Mouse (Mus musculus) forebrain, postnatal 0 days (tissue): ENCODE measurements around the gene Fam189a1. TPM values are rescaled to one million over a fixed set of nuclear protein-coding genes. Genes with fewer than 3 reads are reported as not detected.

ENCODE experiments used
- ATAC-seq: fragments of 200-750 bp; cut with Nextera tagmentation; 2 replicates; pipeline ENCODE4 v1.8.0; 2017; ENCODE audit warnings: mild to moderate bottlenecking, moderate library complexity
- DNase-seq: peaks from one replicate; pipeline ENCODE4 v3.0.0-alpha.2; 2015
- H3K27ac ChIP-seq: fragments of 300-500 bp; sonication (generic); 2 replicates; pipeline ENCODE4 v1.5.1; 2014; ENCODE audit warnings: low read depth, mild to moderate bottlenecking, antibody characterized with exemption, low read length, moderate library complexity, mixed read lengths
- H3K27me3 ChIP-seq: fragments of 300-500 bp; sonication (generic); 2 replicates; pipeline ENCODE4 v1.6.1; 2014; ENCODE audit warnings: mild to moderate bottlenecking, low read length, mixed read lengths; ENCODE audit not compliant: insufficient read depth
- H3K36me3 ChIP-seq: fragments of 300-500 bp; sonication (generic); 2 replicates; pipeline ENCODE4 v1.6.1; 2014; ENCODE audit warnings: mild to moderate bottlenecking, moderate library complexity; ENCODE audit not compliant: insufficient read depth
- H3K4me1 ChIP-seq: fragments of 300-500 bp; sonication (generic); 2 replicates; pipeline ENCODE4 v1.6.1; 2014; ENCODE audit warnings: antibody characterized with exemption; ENCODE audit not compliant: insufficient read depth
- H3K4me2 ChIP-seq: fragments of 300-500 bp; sonication (generic); 2 replicates; pipeline ENCODE4 v1.6.1; 2014; ENCODE audit warnings: low read depth, mild to moderate bottlenecking, moderate library complexity
- H3K4me3 ChIP-seq: fragments of 300-500 bp; sonication (generic); 2 replicates; pipeline ENCODE4 v1.5.1; 2014; ENCODE audit warnings: low read depth, low read length, mixed read lengths
- H3K9ac ChIP-seq: fragments of 300-500 bp; sonication (generic); 2 replicates; pipeline ENCODE4 v1.6.1; 2014; ENCODE audit warnings: mild to moderate bottlenecking
- H3K9me3 ChIP-seq: fragments of 300-500 bp; sonication (generic); 2 replicates; pipeline ENCODE4 v1.6.1; 2016; ENCODE audit warnings: low read length
- CTCF ChIP-seq: sonication (generic); IDR thresholded peaks from 2 replicates; pipeline ENCODE4 v1.5.1; 2016; ENCODE audit warnings: antibody characterized with exemption, control low read depth, low read depth
- whole genome bisulfite sequencing: fragments of 180-500 bp; shearing (Covaris S2); extraction: QIAGEN DNeasy Blood & Tissue Kit; methylation state at CpG from one replicate; pipeline ENCODE4 v1.1.7; 2014; 5-methylcytosine and 5-hydroxymethylcytosine counted together
- polyA plus RNA-seq: library from polyadenylated mRNA; unstranded; fragments of >200 nt; fragmentation: Nextera tagmentation; extraction: Ambion mirVana; gene quantifications from 2 replicates; pipeline ENCODE4 v1.2.1, GENCODE M21; 2015
- total RNA-seq: library from RNA; depleted of rRNA; stranded (reverse); fragments of >200 nt; gene quantifications from 2 replicates; pipeline ENCODE4 v1.2.3, GENCODE M21; 2014

Gene Fam189a1
- total and polyA plus RNA-seq, 2 experiments from 2014 or later, result 15.2 to 20.8 TPM

DNA sequence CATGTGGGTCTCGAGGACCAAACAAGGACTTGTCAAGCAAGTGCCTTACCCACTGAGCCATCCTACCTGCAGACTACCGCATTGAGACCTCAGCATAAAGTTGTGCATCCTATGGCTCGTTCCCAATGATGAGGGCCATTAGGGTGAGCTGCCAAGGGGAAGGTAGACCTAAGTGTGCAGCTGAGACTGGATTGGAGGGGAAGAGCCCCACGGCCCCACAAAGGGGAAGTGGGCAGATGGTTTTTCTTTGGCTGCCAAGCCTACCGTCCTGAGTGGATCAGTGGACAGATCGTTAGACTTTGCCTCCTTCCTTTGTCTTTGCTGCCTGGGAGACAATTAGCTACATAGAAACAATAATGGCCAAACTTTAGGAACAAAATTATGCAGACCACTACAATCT is 259.8 kb downstream of the Fam189a1 start:
- Histone ChIP-seq H3K36me3 (no peaks in the 10 kb centered on the region), H3K27ac (no peak overlapping the region), H3K4me1 (peaks cover 6% of the 10 kb centered on the region; the same call in 1 of the 2 replicates), H3K9me3 (no peaks in the 10 kb centered on the region), H3K27me3 (no peaks in the 10 kb centered on the region), H3K4me2 (no peak overlapping the region), H3K9ac (no peak overlapping the region), H3K4me3 (no peak overlapping the region)
- TF ChIP-seq CTCF, result no peak
- ATAC-seq (no peak), DNase-seq (no peak)
- WGBS, result 72% methylated on average over 6 of the region's 6 CpGs

GRCm38 (mm10) chr7:64895685-64896101 is 260.7 kb downstream of the Fam189a1 start:
- Histone ChIP-seq H3K4me2 (no peak overlapping the region), H3K9ac (no peak overlapping the region), H3K27me3 (no peaks in the 10 kb centered on the region), H3K4me1 (peaks cover 6% of the 10 kb centered on the region; the same call in 1 of the 2 replicates), H3K27ac (peak overlapping the region; percentile 54; the same call in 1 of the 2 replicates), H3K36me3 (no peaks in the 10 kb centered on the region), H3K9me3 (no peaks in the 10 kb centered on the region), H3K4me3 (no peak overlapping the region)
- TF ChIP-seq CTCF, result no peak
- 47% methylated on average over 5 of the region's 5 CpGs for WGBS
- no peak for DNase-seq
- peak; percentile 30; the same call in 1 of the 2 replicates for ATAC-seq

DNA sequence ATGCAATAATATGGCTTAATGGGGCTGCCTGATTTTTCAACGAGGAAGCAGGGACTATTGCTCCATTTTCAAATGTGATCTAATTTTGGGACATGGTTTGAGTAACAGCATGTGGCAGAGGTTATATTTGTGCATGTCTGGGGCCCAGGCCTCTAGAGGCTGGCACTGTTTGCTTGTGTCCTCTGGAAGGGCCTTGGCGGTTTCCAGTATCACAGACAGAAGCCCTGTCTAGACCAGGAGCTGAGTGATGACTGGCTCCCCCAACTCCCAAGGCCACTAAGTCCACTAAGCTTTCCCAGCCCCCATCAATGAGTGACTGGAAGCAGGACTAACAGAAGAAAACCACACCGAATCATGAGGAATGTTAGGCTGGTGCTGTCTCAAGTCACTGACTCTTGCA is 265.2 kb downstream of the Fam189a1 start:
- Histone ChIP-seq H3K4me2 (no peak overlapping the region), H3K27me3 (no peaks in the 10 kb centered on the region), H3K4me1 (peaks cover 6% of the 10 kb centered on the region; the same call in 1 of the 2 replicates), H3K4me3 (no peak overlapping the region), H3K9me3 (no peaks in the 10 kb centered on the region), H3K36me3 (no peaks in the 10 kb centered on the region), H3K9ac (no peak overlapping the region), H3K27ac (no peak overlapping the region)
- DNase-seq (no peak), ATAC-seq (no peak)
- no peak for TF ChIP-seq CTCF
- 82% methylated on average over 3 of the region's 3 CpGs for WGBS

- no peaks in the 10 kb centered on the region for H3K9me3 ChIP-seq
- no peak overlapping the region for H3K9ac ChIP-seq
- no peaks in the 10 kb centered on the region for H3K27me3 ChIP-seq
- TF ChIP-seq CTCF, result no peak
- ATAC-seq (peak; percentile 54; the same call in 1 of the 2 replicates), DNase-seq (peak; percentile 63)
- no peak overlapping the region for H3K4me2 ChIP-seq
- H3K4me1 ChIP-seq, result no peaks in the 10 kb centered on the region
- WGBS, result 39% methylated on average over 9 of the region's 9 CpGs
- no peaks in the 10 kb centered on the region for H3K36me3 ChIP-seq
- no peak overlapping the region for H3K4me3 ChIP-seq
- H3K27ac ChIP-seq, result no peak overlapping the region
Observed at GRCm38 (mm10) chr7:64889919-64890318, 266.5 kb downstream of the Fam189a1 start.

DNA sequence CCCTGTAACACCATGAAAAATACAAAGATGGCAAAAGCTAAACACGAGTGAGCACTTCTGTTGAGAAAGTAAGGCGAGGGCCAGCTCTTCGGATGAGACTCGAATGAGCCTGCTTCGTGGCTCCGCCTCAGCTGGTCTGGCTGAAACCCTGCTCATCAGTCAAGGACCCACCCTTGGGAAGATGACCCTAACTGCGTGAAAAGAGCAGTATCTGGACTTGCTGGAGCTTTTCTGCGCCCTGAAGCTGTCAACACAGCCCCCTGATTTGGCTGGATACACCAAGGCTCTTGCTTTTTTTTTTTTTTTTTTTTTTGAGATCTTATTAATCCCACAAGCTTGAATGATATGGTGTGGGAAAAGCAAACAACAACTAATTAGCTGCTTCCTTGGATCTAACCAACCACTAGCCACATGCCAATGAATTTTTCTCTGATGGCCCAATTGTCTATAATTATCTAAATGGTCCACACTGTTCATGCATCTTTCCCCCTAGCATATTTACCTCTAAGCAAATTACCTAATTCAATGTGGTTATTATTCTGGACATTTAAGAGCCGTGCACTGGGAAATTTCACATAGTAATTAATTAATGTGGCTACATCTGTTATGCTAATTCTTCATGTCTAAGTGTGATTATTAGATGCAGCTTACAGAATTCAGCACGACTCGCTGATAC is 272.0 kb downstream of the Fam189a1 start:
- no peak overlapping the region for H3K27ac ChIP-seq
- peak; percentile 34 for ATAC-seq

DNA sequence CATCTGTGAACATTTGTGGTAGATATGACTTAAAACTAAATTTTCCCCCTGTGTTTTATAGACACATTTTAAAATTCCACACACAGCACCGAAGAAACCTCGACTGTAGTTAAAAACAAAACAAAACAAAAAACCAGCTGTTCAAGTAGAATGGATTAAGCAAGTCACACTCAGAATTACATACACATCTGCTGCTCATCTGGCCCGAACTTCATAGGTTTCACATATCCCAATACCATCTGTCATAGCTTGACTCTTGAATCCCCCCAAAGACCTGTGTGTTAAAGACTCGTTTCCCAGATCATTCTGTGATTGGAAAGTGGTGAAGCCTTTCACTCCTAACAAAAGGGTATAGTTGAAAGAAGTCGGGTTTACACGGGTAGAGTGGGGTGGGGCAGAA is 274.1 kb downstream of the Fam189a1 start:
- Histone ChIP-seq H3K4me2 (no peak overlapping the region), H3K27me3 (no peaks in the 10 kb centered on the region), H3K4me1 (no peaks in the 10 kb centered on the region), H3K36me3 (no peaks in the 10 kb centered on the region), H3K27ac (no peak overlapping the region), H3K4me3 (no peak overlapping the region), H3K9me3 (no peaks in the 10 kb centered on the region), H3K9ac (no peak overlapping the region)
- DNase-seq (no peak), ATAC-seq (no peak)
- WGBS, result 60% methylated on average over 6 of the region's 6 CpGs
- no peak for TF ChIP-seq CTCF

More for the DNA sequence above, 272.0 kb downstream of the Fam189a1 start:
- Histone ChIP-seq H3K36me3 (no peaks in the 10 kb centered on the region), H3K4me3 (no peak overlapping the region), H3K27me3 (no peaks in the 10 kb centered on the region), H3K9ac (peak overlapping the region; percentile 10; the same call in 1 of the 2 replicates), H3K4me1 (no peaks in the 10 kb centered on the region), H3K9me3 (no peaks in the 10 kb centered on the region), H3K4me2 (no peak overlapping the region)
- DNase-seq, result peak; percentile 40
- TF ChIP-seq CTCF, result no peak
- WGBS, result 32% methylated on average over 11 of the region's 11 CpGs

DNA sequence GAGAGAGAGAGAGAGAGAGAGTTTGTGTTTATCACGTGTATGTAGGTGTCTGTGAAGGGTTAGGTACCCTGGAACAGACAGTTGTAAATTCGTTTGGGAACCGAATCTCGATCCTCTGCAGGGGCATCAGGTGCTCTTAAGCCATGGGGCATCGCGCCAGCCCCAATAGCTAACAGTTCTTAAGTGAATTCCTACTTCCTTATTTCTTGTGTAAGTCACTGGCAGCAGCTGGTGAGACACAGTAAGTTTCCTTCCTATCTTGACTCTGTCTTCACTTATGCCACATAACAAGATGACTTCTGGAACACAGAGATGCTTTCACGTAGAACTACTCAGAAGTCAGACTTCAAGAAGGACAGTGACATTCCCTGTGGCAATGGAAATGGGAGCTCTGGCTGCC is 275.0 kb downstream of the Fam189a1 start:
- no peak overlapping the region for H3K4me3 ChIP-seq
- ATAC-seq, result no peak
- H3K4me2 ChIP-seq, result no peak overlapping the region
- H3K27me3 ChIP-seq, result no peaks in the 10 kb centered on the region
- H3K27ac ChIP-seq, result no peak overlapping the region
- TF ChIP-seq CTCF, result no peak
- H3K36me3 ChIP-seq, result no peaks in the 10 kb centered on the region
- H3K4me1 ChIP-seq, result no peaks in the 10 kb centered on the region
- H3K9ac ChIP-seq, result no peak overlapping the region
- no peak for DNase-seq
- no peaks in the 10 kb centered on the region for H3K9me3 ChIP-seq
- 84% methylated on average over 7 of the region's 7 CpGs for WGBS
